Mouse (Mus musculus): ENCODE measurements around the gene Cflar.

GRCm38 (mm10) chr1:58727747-58728589 lies 16.7 kb downstream of the Cflar start:
- TF ChIP-seq ZC3H11A (IDR thresholded peaks at IDR 0.05; ENCODE audit: borderline replicate concordance, low read depth, low read length) (no peak), HCFC1 (IDR thresholded peaks at IDR 0.05; ENCODE audit: borderline replicate concordance, insufficient read depth, low read length) (no peak), ZNF384 (IDR thresholded peaks at IDR 0.05; ENCODE audit: low read depth, low read length) (no peak), CHD2 (IDR thresholded peaks at IDR 0.05; ENCODE audit: low read depth, low read length) (no peak)

Measured in ES-E14 (cell line).